Mouse (Mus musculus) C2C12 (cell line): Measurements from ENCODE around the gene 4930539E08Rik. TPM values are rescaled to one million over a fixed set of nuclear protein-coding genes. Genes with fewer than 3 reads are reported as not detected.

ENCODE experiments used
- H3K27me3 ChIP-seq: one replicate; pipeline ENCODE4 v1.6.1; 2011; ENCODE audit not compliant: control insufficient read depth, insufficient read depth, insufficient read length
- H3K36me3 ChIP-seq: one replicate; pipeline ENCODE4 v1.6.1; 2011; ENCODE audit not compliant: control insufficient read depth, insufficient read depth
- H3K4me3 ChIP-seq: one replicate; pipeline ENCODE4 v1.5.1; 2011; ENCODE audit warnings: mild to moderate bottlenecking, control low read depth; ENCODE audit not compliant: poor library complexity, insufficient read depth, severe bottlenecking
- H3K79me2 ChIP-seq: one replicate; pipeline ENCODE4 v1.6.1; 2011; ENCODE audit not compliant: control insufficient read depth, insufficient read depth
- H3K79me3 ChIP-seq: one replicate; pipeline ENCODE4 v1.6.1; 2011; ENCODE audit warnings: low read depth, control low read depth
- H3ac ChIP-seq: one replicate; pipeline ENCODE3; 2011; ENCODE audit warnings: low read depth; ENCODE audit not compliant: control insufficient read depth, insufficient read length
- CEBPB ChIP-seq: IDR thresholded peaks from one replicate; pipeline ENCODE4 v1.6.1; 2011; ENCODE audit warnings: low read depth, mild to moderate bottlenecking, control low read depth, moderate library complexity
- CTCF ChIP-seq: IDR thresholded peaks from one replicate; pipeline ENCODE4 v1.5.1; 2011; ENCODE audit not compliant: control insufficient read depth, insufficient read depth, insufficient read length
- FOSL1 ChIP-seq: IDR thresholded peaks from one replicate; pipeline ENCODE4 v1.8.0; 2011; ENCODE audit warnings: mild to moderate bottlenecking, low read length; ENCODE audit not compliant: poor library complexity, insufficient read depth, severe bottlenecking
- MAX ChIP-seq: IDR thresholded peaks from one replicate; pipeline ENCODE4 v1.6.1; 2011; ENCODE audit warnings: mild to moderate bottlenecking, control low read depth
- MYOD1 ChIP-seq: IDR thresholded peaks from one replicate; pipeline ENCODE4 v1.6.1; 2011; ENCODE audit warnings: low read depth; ENCODE audit not compliant: control insufficient read depth, insufficient read length
- MYOG ChIP-seq: IDR thresholded peaks from one replicate; pipeline ENCODE4 v1.6.1; 2011; ENCODE audit not compliant: control insufficient read depth, insufficient read length; ENCODE audit errors: extremely low read depth
- USF1 ChIP-seq: IDR thresholded peaks from one replicate; pipeline ENCODE4 v1.6.1; 2011; ENCODE audit warnings: low read depth, mild to moderate bottlenecking, control low read depth, moderate library complexity
- polyA plus RNA-seq: library from polyadenylated mRNA; unstranded; fragments of >200 nt; fragmentation: generic; extraction: Trizol; gene quantifications from one replicate; pipeline ENCODE4 v1.2.1, GENCODE M21; 2012; ENCODE audit warnings: missing spikeins

Gene 4930539E08Rik
- polyA plus RNA-seq, 1 experiment: 0.01 TPM

- no peaks in the 10 kb centered on the region for H3K79me3 ChIP-seq
- H3ac ChIP-seq: no peak overlapping the region
- no peaks in the 10 kb centered on the region for H3K27me3 ChIP-seq
- H3K36me3 ChIP-seq: no peaks in the 10 kb centered on the region
- H3K79me2 ChIP-seq: no peaks in the 10 kb centered on the region
- TF ChIP-seq MYOD1 (no peak), MAX (no peak), CTCF (no peak), FOSL1 (no peak), CEBPB (no peak), MYOG (no peak), USF1 (no peak)
- no peak overlapping the region for H3K4me3 ChIP-seq
Measured at GRCm38 (mm10) chr17:28931436-28932211, 16.5 kb upstream of the 4930539E08Rik start.

- Histone ChIP-seq H3K27me3 (no peaks in the 10 kb centered on the region), H3ac (no peak overlapping the region), H3K79me3 (no peaks in the 10 kb centered on the region), H3K79me2 (no peaks in the 10 kb centered on the region), H3K36me3 (no peaks in the 10 kb centered on the region), H3K4me3 (no peak overlapping the region)
- TF ChIP-seq CTCF (peak; percentile 2), MYOG (no peak)
Measured at GRCm38 (mm10) chr17:28930392-28931074, 15.4 kb upstream of the 4930539E08Rik start.

- Histone ChIP-seq H3K79me2 (no peaks in the 10 kb centered on the region), H3K36me3 (no peaks in the 10 kb centered on the region), H3K4me3 (no peak overlapping the region), H3ac (no peak overlapping the region), H3K27me3 (no peaks in the 10 kb centered on the region), H3K79me3 (no peaks in the 10 kb centered on the region)
- TF ChIP-seq FOSL1 (no peak), MYOD1 (no peak), CTCF (no peak), USF1 (no peak), MAX (no peak), CEBPB (no peak), MYOG (no peak)
Measured at GRCm38 (mm10) chr17:28929369-28929768, 14.2 kb upstream of the 4930539E08Rik start.

- Histone ChIP-seq H3K79me3 (no peaks in the 10 kb centered on the region), H3K36me3 (no peaks in the 10 kb centered on the region), H3K4me3 (no peak overlapping the region), H3ac (no peak overlapping the region), H3K79me2 (no peaks in the 10 kb centered on the region), H3K27me3 (no peaks in the 10 kb centered on the region)
- TF ChIP-seq MYOD1 (no peak), CTCF (no peak), USF1 (no peak), MAX (no peak), FOSL1 (no peak), CEBPB (no peak), MYOG (no peak)
Measured at GRCm38 (mm10) chr17:28928004-28928403, 12.9 kb upstream of the 4930539E08Rik start.

- H3K4me3 ChIP-seq: no peak overlapping the region
- peak; percentile 40 for TF ChIP-seq CTCF
- TF ChIP-seq USF1: no peak
- TF ChIP-seq CEBPB: no peak
- H3K36me3 ChIP-seq: no peaks in the 10 kb centered on the region
- H3ac ChIP-seq: no peak overlapping the region
- H3K79me2 ChIP-seq: no peaks in the 10 kb centered on the region
- H3K27me3 ChIP-seq: no peaks in the 10 kb centered on the region
- H3K79me3 ChIP-seq: no peaks in the 10 kb centered on the region
Measured at GRCm38 (mm10) chr17:28926866-28927635, 11.9 kb upstream of the 4930539E08Rik start.

GRCm38 (mm10) chr17:28926380-28926779 is 11.3 kb upstream of the 4930539E08Rik start:
- Histone ChIP-seq H3K4me3 (no peak overlapping the region), H3K79me2 (no peaks in the 10 kb centered on the region), H3K79me3 (no peaks in the 10 kb centered on the region), H3K27me3 (no peaks in the 10 kb centered on the region), H3K36me3 (no peaks in the 10 kb centered on the region), H3ac (no peak overlapping the region)
- no peak for TF ChIP-seq CEBPB
- TF ChIP-seq CTCF: peak; percentile 41
